Mouse (Mus musculus): ENCODE measurements around the gene Reps1. TPM values are rescaled to one million over a fixed set of nuclear protein-coding genes. Genes with fewer than 3 reads are reported as not detected.

Reps1 gene
- polyA plus RNA-seq, 1 experiment from 2014 or later, result 8.5 TPM

GRCm38 (mm10) chr10:18142231-18142630, 86.6 kb downstream of the Reps1 start:
- Histone ChIP-seq H3K9me3 (no peaks in the 10 kb centered on the region), H3K4me3 (no peak overlapping the region), H3K4me1 (peaks cover 4% of the 10 kb centered on the region; the same call in 1 of the 2 replicates), H3K4me2 (no peak overlapping the region), H3K27me3 (replicated peaks) (no peaks in the 10 kb centered on the region), H3K36me3 (no peaks in the 10 kb centered on the region), H3K27ac (replicated peaks) (no peak overlapping the region), H3K9ac (no peak overlapping the region)
- no peak for ATAC-seq (ENCODE audit: extremely low read depth, insufficient number of reproducible peaks, low FRiP score, low TSS enrichment)
- whole genome bisulfite sequencing, result 76% methylated on average over 6 of the region's 6 CpGs

DNA sequence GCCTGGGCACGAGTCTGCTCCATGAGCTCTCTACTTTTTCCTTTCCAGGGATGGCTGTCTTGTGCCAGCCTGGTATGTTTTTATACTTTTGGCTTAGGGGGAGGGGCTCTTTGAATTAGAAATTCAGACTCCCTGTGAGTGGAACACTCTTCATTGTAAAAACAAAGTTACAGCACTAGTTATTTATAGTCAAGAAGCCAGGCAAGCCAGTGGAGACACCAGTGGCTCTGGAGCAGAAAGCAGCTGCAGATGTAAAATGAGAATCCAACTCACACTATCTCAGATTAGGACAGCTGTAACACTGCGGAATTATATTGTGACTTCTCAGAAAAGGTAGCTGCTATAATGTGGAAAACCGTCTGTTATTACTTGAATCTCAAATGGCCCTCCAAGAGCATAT, 91.6 kb downstream of the Reps1 start:
- no peak for ATAC-seq (ENCODE audit: extremely low read depth, insufficient number of reproducible peaks, low FRiP score, low TSS enrichment)
- Histone ChIP-seq H3K4me2 (no peak overlapping the region), H3K4me1 (peaks cover 10% of the 10 kb centered on the region; the same call in 1 of the 2 replicates), H3K36me3 (no peaks in the 10 kb centered on the region), H3K9ac (no peak overlapping the region), H3K9me3 (no peaks in the 10 kb centered on the region), H3K27me3 (replicated peaks) (no peaks in the 10 kb centered on the region), H3K27ac (replicated peaks) (0 out of 2 replicates have a peak overlapping the region, but pooled peaks have one; percentile 24), H3K4me3 (no peak overlapping the region)
- 62% methylated on average over 3 of the region's 3 CpGs for WGBS

- H3K27me3 ChIP-seq (replicated peaks), result no peaks in the 10 kb centered on the region
- WGBS, result 38% methylated on average over 7 of the region's 7 CpGs
- H3K4me3 ChIP-seq, result no peak overlapping the region
- no peak overlapping the region for H3K9ac ChIP-seq
- H3K27ac ChIP-seq (replicated peaks), result peak overlapping the region; percentile 70
- H3K4me1 ChIP-seq, result peaks cover 31% of the 10 kb centered on the region
- no peak overlapping the region for H3K4me2 ChIP-seq
- no peak for ATAC-seq (ENCODE audit: extremely low read depth, insufficient number of reproducible peaks, low FRiP score, low TSS enrichment)
- H3K36me3 ChIP-seq, result no peaks in the 10 kb centered on the region
- H3K9me3 ChIP-seq, result no peaks in the 10 kb centered on the region
Observed at GRCm38 (mm10) chr10:18162435-18162971, 106.8 kb downstream of the Reps1 start.

Other genes starting within 250 kb of the Reps1 start
- gene Heca, start 107.8 kb upstream of the Reps1 start, polyA plus RNA-seq (2015; fragmentation: Nextera tagmentation; extraction: Ambion mirVana), result 3.5 and 3.7 TPM in 2 replicates
- gene Abracl, start 32.6 kb upstream of the Reps1 start, polyA plus RNA-seq (2015; fragmentation: Nextera tagmentation; extraction: Ambion mirVana), result 146 and 167 TPM in 2 replicates
- 0.19 TPM in 1 of 2 replicates, not detected in the other for gene Ect2l, start 155.0 kb downstream of the Reps1 start, polyA plus RNA-seq (2015; fragmentation: Nextera tagmentation; extraction: Ambion mirVana)
- 7.2 and 8.2 TPM in 2 replicates for gene Ccdc28a, start 179.1 kb downstream of the Reps1 start, polyA plus RNA-seq (2015; fragmentation: Nextera tagmentation; extraction: Ambion mirVana)

Data from heart, embryonic 13.5 days (tissue).